Mouse (Mus musculus) adrenal gland, postnatal 14 days (tissue): ENCODE measurements around the gene Ppp1cb. TPM values are rescaled to one million over a fixed set of nuclear protein-coding genes. Genes with fewer than 3 reads are reported as not detected.

ENCODE experiments used
- DNase-seq: peaks from one replicate; pipeline ENCODE4 v3.0.0; 2021; ENCODE audit warnings: mixed read lengths
- total RNA-seq: library from RNA; stranded (reverse); gene quantifications from 2 replicates; pipeline ENCODE4 v1.2.3, GENCODE M21; 2021

Ppp1cb gene
- total RNA-seq, 1 experiment from 2014 or later, result 358 TPM

DNA sequence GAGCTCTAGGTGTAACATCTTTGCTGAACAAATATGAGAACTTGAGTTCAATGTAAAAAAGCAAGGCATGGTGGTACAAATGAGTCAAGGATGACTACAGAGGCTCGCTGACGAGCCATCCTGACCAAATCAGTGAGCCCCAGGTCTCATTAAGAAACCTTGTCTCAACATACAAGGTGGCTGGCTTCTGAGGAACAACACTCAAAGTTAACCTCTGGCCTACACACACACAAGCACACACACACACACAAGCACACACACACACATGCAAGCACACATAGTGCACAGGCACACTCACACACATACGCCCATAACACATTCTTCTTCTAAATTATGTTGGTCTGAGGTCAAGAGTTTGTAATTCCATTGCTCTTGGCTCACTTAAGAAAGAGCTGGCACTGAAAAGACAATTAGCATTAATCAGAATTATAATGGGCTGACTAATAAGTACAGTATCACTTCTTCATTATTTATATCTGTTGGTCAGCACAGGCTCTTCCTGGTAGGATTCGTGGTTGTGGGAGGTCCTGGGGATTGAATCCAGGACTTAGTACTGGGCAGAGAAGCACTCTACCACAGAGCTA lies 16.6 kb upstream of the Ppp1cb start:
- DNase-seq, result no peak

DNA sequence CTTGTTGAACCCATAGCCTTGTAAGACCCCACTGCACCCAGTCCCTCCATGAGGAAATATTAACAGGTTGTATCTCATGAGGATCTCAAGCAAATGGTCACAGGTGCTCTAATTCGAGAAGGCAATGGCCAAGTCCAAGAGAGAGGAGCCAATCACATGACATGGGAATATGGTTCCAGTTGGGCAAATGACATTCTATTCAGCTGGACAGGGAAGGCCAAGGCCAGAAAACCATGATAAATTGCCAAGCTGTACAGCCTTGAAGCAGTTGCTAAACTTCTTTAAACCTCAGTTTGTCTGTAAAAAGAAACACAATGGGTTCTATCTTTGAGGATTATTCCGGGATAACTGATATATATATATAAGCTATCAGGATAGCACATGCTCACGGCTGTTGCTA lies 14.7 kb upstream of the Ppp1cb start:
- DNase-seq, result peak; percentile 47

DNA sequence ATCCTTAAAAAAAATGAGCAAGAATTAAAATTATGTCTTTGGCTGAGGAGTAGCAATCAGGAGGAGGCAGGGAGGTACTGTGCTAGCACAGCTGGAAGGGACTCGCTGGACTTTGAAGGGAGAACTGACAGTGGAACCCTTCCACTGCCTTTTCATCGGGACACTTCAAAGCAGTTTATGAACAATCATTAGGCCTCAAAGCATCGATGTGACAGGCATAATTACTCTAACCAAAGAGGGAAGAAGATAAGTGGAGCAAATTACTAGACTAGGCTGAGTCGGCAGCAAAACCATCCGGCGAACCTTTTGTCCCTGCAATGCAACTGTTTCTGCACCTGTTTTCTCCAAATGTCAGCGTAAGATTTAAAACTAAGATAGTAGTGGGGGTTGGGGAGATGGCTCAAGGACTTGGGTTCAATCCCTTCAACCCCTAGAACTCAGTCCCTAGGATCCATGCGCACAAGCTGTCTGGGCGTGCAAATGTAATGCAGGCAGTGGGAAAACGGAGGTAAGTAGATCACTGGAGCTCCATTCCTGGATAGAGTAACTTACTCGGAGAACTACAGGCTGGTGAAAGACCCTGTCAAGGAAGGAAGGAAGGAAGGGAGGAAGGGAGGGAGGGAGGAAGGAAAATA lies 13.2 kb upstream of the Ppp1cb start:
- no peak for DNase-seq

DNA sequence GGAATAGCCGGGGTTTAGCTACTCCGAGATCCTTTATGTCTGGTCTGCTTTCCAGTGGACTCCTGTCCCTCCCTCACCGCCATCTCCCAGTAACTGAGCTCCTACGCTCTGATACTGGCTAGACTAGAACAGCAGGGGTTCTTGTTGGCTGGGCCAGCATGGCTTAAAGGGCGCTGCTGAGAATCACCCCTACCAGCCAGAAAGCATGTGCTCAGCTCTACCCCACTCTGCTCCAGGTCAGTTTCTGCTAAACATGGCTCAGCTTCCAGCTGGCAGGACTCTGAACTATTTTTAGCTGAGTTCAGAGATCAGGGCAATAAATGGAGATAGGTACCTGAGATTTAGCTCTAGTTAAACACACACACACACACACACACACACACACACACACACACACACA lies 12.2 kb upstream of the Ppp1cb start:
- peak; percentile 40 for DNase-seq

DNA sequence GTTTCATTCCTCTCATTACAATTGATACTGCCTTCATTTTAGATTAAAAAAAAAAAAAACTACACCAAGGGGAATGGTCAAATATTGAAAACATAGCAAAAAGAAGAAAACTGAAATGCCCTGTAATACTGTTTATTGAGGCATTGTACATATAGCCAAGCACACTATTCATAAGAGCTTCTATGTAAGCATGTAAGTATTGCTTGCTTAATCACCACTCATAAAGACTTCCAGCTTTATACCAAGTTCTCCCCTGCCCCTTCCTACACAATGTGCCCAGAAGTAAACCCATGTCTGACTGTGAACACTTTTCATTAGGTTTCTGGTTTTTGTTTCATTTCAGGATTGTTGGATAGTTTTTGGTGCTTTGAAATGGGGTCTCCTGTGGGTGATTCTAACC lies 11.8 kb upstream of the Ppp1cb start:
- DNase-seq, result no peak

DNA sequence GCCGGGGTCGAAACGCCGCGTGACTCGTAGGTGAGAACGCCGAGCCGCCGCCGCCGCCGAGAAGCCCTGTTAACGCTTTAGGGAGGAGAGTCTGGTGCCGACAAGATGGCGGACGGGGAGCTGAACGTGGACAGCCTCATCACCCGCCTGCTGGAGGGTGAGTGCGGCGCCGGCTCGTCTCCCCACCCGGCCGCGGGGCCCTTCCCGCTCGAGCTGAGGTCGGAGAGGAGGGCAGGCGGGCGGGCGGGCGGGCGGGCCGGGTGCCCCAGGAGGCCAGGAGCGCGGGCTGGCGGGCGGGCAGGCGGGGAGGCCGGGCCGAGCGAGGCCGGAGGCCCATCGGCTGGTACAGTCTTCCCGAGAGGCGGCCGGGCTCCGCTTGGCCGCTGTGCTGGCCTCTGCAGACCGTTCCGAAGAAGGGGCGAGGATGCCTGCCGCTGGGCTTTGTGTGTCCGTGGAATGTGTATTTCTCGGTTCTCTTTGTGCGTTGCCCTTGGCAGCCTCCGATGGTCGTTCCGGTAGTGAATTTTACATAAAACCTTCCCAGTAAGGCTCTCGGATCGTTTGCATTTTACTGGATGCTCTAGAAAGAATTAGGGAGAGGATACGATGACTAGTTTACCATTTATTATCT lies 723 bp downstream of the Ppp1cb start:
- DNase-seq, result no peak

DNA sequence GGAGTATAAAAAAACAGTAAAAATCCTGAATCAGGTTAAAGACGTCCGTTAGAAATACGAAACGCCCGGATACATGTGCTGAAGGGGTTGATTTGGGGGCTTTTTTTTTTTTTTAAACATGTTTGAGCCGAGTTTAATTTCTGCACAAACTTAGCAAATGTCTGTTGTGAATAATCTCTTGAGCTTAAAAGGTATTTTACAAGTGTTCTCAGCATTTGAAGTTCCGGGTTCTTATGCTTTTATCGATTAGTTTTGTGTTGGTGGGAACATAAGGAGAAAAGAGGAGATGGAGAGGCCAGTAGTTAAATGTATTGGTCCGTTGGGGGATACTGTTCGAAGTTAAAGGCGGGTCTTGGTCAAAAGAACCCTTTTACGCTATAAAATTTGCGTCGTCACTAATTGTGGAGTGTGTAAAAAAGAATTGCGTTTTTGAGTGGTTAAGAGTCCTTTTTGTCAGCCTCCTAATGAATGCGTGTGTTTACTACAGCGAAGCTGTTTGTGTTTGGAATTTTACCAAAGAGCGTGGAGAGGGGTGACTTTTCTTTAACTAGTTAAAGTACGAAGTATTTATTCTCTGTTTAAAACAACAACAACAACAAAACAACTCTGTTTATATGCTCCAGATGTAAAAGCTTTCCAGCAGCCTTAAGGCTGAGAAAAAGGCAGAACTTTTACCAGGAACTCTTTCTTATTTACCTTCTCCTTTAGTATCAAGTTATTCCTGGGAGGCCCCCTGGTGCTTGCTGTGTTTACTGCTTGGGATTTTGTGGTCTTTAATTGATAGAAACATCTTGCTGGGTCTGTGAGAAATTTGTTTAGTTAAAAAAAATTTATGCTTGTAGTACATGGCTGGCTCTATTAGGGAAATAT lies 1.5 kb downstream of the Ppp1cb start:
- DNase-seq, result peak; percentile 72

DNA sequence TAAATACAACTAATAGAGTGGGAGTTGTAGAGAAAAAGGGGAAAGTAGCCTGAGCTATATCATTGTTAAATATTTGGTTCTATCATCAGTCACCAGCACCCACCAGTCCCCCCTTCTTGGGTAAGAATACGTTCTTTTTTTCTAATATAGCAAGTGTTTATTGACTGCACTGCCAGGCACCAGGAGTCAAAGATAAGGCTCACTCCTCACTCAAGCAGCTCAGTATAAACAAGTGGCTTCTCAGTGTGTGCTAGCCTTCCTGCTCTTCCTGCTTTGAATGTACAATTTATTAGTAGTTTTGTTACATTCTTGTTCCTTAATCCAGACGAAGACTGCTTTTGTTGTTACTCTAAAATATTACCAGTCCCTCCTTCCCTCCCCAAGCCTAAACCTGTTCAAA lies 2.3 kb downstream of the Ppp1cb start:
- no peak for DNase-seq

DNA sequence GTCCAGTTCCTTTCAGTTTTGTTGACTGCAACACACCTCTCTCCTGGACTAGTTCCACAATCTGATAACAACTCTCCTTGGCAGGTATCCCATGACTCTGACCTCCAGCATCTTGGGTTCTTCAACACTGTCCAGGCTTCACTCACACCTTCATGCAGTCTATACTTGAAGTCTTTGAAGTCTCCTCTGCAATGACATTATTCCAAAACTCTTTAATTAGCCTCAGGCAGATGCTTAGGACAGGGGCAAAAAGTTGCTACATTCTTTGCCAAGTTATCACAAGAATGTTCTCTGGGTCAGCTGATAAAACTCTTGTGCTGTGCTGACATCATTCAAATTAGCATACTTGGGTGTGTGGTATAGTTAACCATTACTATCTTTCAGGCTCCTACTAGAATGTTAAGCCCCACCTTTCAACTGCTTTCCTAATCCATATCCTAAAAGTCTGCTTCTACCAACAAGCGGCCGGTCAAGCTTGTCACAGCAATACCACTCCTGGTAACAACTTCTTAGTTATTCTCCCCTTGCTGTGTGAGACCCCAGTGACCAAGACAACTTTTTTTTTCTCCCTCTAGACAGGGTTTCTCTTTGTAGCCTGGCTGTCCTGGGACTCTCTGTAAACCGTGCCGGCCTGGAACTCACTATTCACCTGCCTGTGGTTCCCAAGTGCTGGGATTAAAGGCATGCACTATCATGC lies 13.8 kb downstream of the Ppp1cb start:
- DNase-seq, result peak; percentile 54

DNA sequence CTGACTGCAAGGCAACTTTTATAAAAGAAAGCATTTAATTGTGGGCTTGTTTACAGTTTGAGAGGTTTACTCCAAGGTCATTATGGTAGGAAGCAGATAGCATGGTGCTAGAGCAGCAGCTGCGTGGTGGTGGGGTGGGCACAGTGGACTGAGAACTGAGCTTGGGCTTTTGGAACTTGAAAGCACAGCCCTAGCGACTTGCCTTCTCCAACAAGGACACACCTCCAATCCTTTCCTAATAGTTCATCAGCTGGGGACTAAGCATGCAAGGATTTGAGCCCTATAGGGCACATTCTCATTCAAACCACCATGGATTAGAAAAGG lies 14.3 kb downstream of the Ppp1cb start:
- DNase-seq, result no peak

DNA sequence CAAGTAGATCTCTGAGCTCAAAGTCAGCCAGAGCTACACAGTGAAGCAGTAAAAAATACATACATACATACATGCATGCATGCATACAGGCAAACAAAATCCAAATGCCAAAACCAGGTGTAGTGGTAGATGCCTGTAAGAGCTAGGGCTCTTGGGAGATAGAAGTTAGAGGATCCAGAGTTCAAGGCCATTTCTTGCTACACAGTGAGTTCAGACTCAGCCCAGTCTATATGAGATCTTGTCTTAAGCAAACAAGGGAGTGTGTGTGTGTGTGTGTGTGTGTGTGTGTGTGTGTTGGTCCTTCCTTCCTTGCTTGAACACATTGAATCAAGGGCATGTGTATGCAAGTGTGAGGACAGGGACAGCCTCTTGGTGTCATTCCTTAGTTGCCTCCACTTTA lies 17.9 kb downstream of the Ppp1cb start:
- DNase-seq, result no peak

DNA sequence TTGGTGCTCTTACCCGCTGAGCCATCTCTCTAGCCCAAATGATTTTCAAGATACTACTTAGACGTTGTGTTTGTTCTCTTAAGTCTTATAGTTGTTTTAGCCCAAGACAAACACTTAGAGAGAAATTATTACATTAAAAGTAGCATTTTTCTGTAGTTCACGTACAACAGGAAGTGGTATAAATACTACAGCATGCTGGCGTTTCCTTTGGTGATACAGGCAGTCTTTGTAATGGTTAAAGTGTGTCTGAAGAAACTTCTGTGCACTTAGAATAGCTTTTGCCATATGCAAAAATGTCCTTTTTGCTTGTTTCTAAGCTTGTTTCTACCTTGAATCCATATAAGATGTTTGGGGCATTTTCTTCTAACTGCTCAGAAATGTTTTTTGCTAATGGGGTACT lies 20.3 kb downstream of the Ppp1cb start:
- no peak for DNase-seq

DNA sequence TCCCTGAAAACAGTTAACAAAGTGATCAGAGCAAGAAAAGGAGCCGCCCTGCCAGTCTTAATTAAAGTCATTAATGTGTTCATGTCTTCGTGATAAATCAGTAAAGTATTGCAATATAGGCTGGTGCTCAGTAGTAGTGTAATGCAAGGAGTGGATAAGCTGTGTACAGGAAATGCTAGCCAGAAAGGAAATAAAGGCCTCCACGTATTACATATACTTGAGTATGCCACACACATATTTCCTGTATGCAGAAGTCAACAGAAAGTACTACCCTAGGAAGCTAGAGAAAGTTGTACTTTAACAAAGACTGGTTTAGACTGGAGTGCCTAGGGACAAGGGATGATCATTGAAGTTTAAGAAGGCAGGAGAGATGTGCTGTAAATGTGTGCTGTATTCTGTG lies 26.8 kb downstream of the Ppp1cb start:
- DNase-seq, result no peak

DNA sequence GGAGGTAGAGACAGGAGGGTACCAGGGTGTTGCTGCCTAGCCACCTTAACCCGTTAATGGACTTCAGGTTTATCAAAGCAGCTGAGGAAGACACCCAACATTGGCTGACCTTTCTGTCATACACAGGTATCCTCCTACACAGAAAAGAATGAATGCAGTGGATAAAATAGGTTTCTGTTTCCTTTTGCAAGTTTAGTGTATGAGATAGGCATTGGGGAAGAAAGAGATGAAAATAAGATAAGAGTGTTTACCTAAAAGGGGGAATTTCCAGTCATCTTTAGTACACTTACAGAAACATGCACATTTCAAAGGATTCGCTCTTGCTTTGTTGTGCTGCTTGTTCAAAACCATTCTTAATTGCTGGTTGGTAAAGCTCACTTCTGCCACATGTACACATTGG lies 29.4 kb downstream of the Ppp1cb start:
- no peak for DNase-seq

DNA sequence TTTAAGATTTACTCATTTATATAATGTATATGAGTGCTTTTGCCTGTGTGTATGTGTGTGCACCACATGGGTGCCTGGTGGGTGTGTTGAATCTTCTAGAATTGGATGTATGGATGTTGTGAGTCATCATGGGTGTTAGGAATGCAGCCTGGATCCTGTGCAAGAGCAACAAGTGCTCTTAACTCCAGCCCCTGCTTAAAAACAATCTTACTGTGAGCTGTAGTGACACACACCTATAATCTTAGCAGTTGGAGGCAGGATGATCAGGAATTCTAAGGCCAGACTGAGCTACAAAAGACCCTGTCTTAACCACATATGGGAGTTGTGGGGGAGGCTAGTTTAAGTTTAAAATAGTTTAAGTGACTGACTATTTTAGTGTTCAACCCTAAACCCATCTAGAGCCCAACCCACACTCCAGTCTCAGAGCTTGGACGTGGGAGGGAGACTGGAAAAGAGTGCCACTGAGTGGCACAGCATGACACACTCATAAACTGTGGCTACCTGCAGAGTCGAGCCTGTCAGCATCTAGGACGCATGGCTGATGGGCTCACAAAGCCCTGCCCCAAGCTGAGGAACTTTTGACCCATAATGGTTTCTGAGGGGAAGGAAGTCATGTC lies 35.5 kb downstream of the Ppp1cb start:
- DNase-seq, result no peak

DNA sequence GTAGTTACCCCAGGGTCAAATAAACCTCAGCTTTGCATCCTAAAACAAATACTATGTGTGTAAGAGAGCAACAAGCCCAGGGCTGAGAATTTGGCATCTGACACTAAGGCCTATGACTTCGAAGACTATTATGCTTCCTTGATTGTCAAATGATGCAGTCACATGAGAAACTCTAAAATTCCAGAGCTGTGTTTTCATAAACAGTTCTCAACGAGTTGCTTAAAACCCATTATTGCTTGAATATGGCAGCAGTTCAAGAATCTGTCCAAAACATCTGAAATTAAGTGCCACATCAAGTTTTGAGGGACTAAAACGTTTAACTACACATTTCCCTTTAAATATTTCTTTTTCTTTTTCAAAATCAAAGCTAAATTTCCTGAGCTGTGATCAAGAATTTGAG lies 50.1 kb downstream of the Ppp1cb start:
- no peak for DNase-seq

DNA sequence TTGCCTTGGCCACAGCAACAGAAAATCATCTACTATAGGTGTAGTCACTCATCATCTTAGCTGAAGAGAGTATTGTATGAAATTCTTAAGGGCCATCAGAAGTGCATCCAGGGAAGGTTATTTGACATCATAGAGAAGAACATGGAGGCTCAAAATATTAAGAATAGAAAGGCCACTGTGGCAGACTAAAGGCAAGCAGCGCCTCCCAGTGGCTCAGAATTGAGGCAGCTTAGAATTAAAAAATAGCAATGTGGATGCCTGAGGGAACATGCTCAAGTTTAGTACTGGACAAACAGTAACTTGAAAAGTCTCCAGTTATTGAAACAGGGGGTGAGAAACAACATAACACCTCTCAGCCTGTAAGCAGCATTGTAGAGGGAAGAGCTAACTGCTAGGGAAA lies 61.7 kb downstream of the Ppp1cb start:
- DNase-seq, result peak; percentile 60

DNA sequence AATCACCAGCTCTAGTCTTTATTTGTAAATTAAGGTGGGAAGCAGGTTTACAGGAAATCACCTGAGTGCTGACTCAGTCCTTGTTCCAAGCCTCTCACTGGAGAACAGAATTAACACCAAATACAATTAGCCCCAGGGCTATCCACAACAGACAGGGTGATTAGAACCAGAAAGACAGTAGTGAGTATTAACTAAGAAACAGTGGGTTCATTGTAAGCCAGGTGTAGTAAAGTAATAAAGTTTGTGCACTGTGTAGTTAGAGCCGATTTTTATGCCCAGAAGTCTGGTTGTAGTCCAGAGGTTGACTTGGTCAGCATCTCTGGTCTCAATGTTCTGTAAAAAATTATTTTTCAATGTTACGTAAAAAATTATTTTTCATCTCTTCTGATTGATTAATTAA lies 90.8 kb downstream of the Ppp1cb start:
- no peak for DNase-seq

DNA sequence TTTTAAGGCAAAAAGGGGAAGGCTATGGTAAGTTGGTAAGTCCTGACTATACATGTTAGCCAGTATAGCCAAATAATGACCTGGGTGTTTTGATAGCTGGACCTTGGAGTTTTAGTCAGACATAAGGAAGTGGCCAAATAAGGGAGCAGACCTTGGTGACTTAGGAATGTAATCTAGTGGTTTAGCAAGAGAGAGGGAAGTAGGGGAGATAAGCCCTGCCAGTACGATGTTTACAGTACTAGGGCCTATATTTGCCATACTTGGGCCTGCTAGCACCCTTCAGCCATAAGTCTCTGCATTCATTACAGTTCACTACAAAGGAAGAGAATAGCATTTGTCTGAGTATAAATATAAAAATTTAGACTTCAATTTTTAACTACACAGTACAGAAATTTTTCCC lies 106.1 kb downstream of the Ppp1cb start:
- no peak for DNase-seq
